In genomic region chr13:17804909-17805613, GRCm38 (mm10) we compare ENCODE assay signal across 8 mouse cellular contexts. TPM values are rescaled to one million over a fixed set of nuclear protein-coding genes. Genes with fewer than 3 reads are reported as not detected.
DNase-seq lines count a peak whose midpoint lies in the region; ATAC-seq and TF ChIP-seq lines count a peak whose summit lies in the region.

Cdk13 (minus strand) TSS chr13:17805097.

- H3K4me3 ChIP-seq in hindbrain, embryonic 13.5 days: peak within 1 kb of the TSS; percentile 100

- no peak for TF ChIP-seq CTCF in Patski (IDR thresholded peaks at IDR 0.05)

- H3K9me3 ChIP-seq in hindbrain, embryonic 13.5 days: no peaks in the 10 kb centered on the region

- peak; percentile 83 for ATAC-seq in Patski
- peak; percentile 96 for ATAC-seq in hindbrain, embryonic 13.5 days (ENCODE audit: low FRiP score)

- H3K27ac ChIP-seq in hindbrain, embryonic 13.5 days: peak within 1 kb of the TSS; percentile 98

- CTCF ChIA-PET in Patski (lab: Charles Lee): interaction anchor here (1.1 kb wide), 1 partner anchor 11 kb away, joined by 4 read pairs; no protein-coding TSS in a partner anchor

- H3K9ac ChIP-seq in hindbrain, embryonic 13.5 days: peak within 1 kb of the TSS; percentile 99

- DNase-seq in Patski (ENCODE audit: low read depth, low spot score): peak; percentile 71
- peak; percentile 98 to 99 for DNase-seq in cerebellum, postnatal 14 days
- DNase-seq in frontal cortex, postnatal 14 days (ENCODE audit: low spot score in 2 of 2): peak; percentile 97
- peak; percentile 91 to 99 for DNase-seq in layer of hippocampus, postnatal 25 days (ENCODE audit: extremely low spot score in 1 of 2, low spot score in 1 of 2)
- DNase-seq in lung, postnatal 25 days (ENCODE audit: low spot score): peak; percentile 99
- peak; percentile 97 for DNase-seq in retina, embryonic 14.5 days (ENCODE audit: low spot score)
- peak; percentile 99 for DNase-seq in thymus, postnatal 4 days

- peaks cover 16% of the 10 kb centered on the region for H3K4me1 ChIP-seq in hindbrain, embryonic 13.5 days (replicated peaks)

- H3K36me3 ChIP-seq in hindbrain, embryonic 13.5 days: no peaks in the 10 kb centered on the region

- POLR2A ChIA-PET in Patski (lab: Charles Lee): interaction anchor here (1.0 kb wide), 1 partner anchor 21 kb away, joined by 3 read pairs; no protein-coding TSS in a partner anchor

- peak within 1 kb of the TSS; percentile 95 for H3K4me2 ChIP-seq in hindbrain, embryonic 13.5 days

- WGBS in hindbrain, embryonic 13.5 days: under 1% methylated on average over 77 of the region's 110 CpGs

- no peaks in the 10 kb centered on the region for H3K27me3 ChIP-seq in Patski
- no peaks in the 10 kb centered on the region for H3K27me3 ChIP-seq in hindbrain, embryonic 13.5 days

- in situ Hi-C loops in Patski (cut with MboI; ENCODE audit: low pct_unique_long_range_greater_than_20kb): no loop called here

RNA-seq across cellular contexts. Expression of gene Cdk13, which starts in this region (rescaled TPM):
- polyA plus RNA-seq in Patski (2021): 35.0 TPM
- polyA plus RNA-seq in hindbrain, embryonic 13.5 days (2015; fragmentation: Nextera tagmentation; extraction: Ambion mirVana): 18.4 and 20.8 TPM in 2 replicates
- 10 to 100 TPM; 50.0 to 67.5 TPM for total RNA-seq in layer of hippocampus, postnatal 25 days (2021)

Comparison
In these comparisons a context has a peak if more than half of its experiments do, and no peak if none do; other contexts are left out.
1. Peak in every context shown above with its lines: DNase-seq, ATAC-seq, H3K4me3 ChIP-seq and H3K27ac ChIP-seq.